Mouse (Mus musculus): ENCODE results near the gene Olfr1510. TPM values are rescaled to one million over a fixed set of nuclear protein-coding genes. Genes with fewer than 3 reads are reported as not detected.
"Not testable (repeated sequence)": the region's sequence is repeated elsewhere in the genome, so short reads cannot be mapped to it uniquely, and the experiment has no call there.

Gene Olfr1510
- polyA plus RNA-seq (2015; fragmentation: Nextera tagmentation; extraction: Ambion mirVana) = not detected in 2 replicates

DNA sequence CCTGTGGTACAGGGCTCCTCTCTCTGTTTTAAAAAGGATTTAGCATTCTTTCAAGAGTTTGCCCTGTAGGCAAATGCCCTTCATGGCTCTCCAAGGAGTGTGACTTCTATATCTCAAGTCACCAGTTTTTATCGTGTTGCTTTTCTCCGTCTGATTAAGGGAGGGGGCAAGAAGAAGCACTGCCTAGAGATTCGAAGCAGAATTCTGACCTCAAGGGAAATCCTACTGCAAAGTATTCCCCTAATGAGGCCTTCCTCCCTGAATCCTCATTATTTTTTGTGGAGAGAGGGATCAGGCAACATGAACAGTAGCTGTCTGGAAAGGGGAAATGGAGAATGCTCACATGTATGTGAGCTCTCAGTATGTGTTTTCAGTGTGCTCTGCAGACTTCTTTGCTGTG is at the start of gene Olfr1510:
Gene Olfr1510 (minus strand): TSS at position 101 of the 400 bp plus-strand sequence.
- 92% methylated on average over 3 of the region's 3 CpGs for WGBS
- no peaks in the 10 kb centered on the region for H3K36me3 ChIP-seq (ENCODE audit: control insufficient read depth, insufficient read depth)
- ATAC-seq = no peak
- no peaks in the 10 kb centered on the region for H3K27me3 ChIP-seq (replicated peaks; ENCODE audit: control insufficient read depth, insufficient read depth, low read length)
- no peaks in the 10 kb centered on the region for H3K4me1 ChIP-seq (replicated peaks; ENCODE audit: control insufficient read depth, insufficient read depth, low read length)
- H3K4me3 ChIP-seq (replicated peaks; ENCODE audit: low read length) = no peak within 1 kb of the TSS
- no peak within 1 kb of the TSS for H3K4me2 ChIP-seq (ENCODE audit: low read length)
- no peak within 1 kb of the TSS for H3K9ac ChIP-seq (replicated peaks; ENCODE audit: low read depth, low read length)
- no peaks in the 10 kb centered on the region for H3K9me3 ChIP-seq (ENCODE audit: control insufficient read depth, low read length)
- H3K27ac ChIP-seq (ENCODE audit: low read length) = no peak within 1 kb of the TSS

DNA sequence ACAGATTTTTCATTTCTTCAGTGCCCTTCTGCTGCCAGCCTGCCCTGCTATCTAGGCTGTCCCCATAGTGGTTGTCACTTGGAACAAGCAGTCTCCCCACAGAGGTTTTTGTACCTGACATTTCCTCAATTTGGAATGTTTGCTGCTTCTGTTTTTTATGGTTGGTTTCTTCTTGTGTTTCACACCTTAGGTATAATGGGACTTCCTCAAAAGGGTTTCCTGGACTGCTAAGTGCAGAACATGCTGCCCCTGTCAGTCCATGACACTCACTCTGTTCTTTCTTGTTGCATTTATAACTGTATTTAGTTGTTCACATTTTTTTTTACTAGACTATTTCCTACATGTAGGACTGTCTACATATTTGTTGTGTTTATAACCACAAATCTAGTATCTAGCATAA is 47.8 kb upstream of the Olfr1510 start:
- H3K27ac ChIP-seq (ENCODE audit: low read length) = no peak overlapping the region
- no peak overlapping the region for H3K9ac ChIP-seq (replicated peaks; ENCODE audit: low read depth, low read length)
- no peak for ATAC-seq
- no peaks in the 10 kb centered on the region for H3K4me1 ChIP-seq (replicated peaks; ENCODE audit: control insufficient read depth, insufficient read depth, low read length)
- H3K4me2 ChIP-seq (ENCODE audit: low read length) = no peak overlapping the region
- no peaks in the 10 kb centered on the region; the same call in 1 of the 2 replicates for H3K9me3 ChIP-seq (ENCODE audit: control insufficient read depth, low read length)
- no peak overlapping the region for H3K4me3 ChIP-seq (replicated peaks; ENCODE audit: low read length)
- H3K27me3 ChIP-seq (replicated peaks; ENCODE audit: control insufficient read depth, insufficient read depth, low read length) = no peaks in the 10 kb centered on the region
- H3K36me3 ChIP-seq (ENCODE audit: control insufficient read depth, insufficient read depth) = no peaks in the 10 kb centered on the region

DNA sequence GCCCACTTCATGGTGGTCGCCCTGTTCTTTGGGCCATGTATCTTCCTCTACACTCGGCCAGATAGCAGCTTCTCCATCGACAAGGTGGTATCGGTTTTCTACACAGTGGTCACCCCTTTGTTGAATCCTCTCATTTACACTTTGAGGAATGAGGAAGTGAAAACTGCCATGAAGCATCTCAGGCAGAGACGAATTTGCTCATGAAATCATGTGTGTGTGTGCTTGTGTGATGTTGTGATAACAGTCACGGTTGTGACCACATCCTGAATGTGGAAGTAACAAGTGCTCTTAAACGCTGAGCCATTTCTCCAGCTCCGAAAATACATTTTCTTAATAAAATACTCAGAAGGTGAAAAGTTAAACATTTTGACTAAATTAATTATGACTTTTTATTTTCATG is 37.0 kb upstream of the Olfr1510 start:
- Histone ChIP-seq H3K27me3 (replicated peaks; ENCODE audit: control insufficient read depth, insufficient read depth, low read length) (no peaks in the 10 kb centered on the region), H3K4me2 (ENCODE audit: low read length) (no peak overlapping the region), H3K36me3 (ENCODE audit: control insufficient read depth, insufficient read depth) (no peaks in the 10 kb centered on the region), H3K4me3 (replicated peaks; ENCODE audit: low read length) (no peak overlapping the region), H3K4me1 (replicated peaks; ENCODE audit: control insufficient read depth, insufficient read depth, low read length) (no peaks in the 10 kb centered on the region), H3K9me3 (ENCODE audit: control insufficient read depth, low read length) (no peaks in the 10 kb centered on the region), H3K27ac (ENCODE audit: low read length) (no peak overlapping the region), H3K9ac (replicated peaks; ENCODE audit: low read depth, low read length) (no peak overlapping the region)
- ATAC-seq = no peak
- 90% methylated on average over 8 of the region's 8 CpGs for WGBS

DNA sequence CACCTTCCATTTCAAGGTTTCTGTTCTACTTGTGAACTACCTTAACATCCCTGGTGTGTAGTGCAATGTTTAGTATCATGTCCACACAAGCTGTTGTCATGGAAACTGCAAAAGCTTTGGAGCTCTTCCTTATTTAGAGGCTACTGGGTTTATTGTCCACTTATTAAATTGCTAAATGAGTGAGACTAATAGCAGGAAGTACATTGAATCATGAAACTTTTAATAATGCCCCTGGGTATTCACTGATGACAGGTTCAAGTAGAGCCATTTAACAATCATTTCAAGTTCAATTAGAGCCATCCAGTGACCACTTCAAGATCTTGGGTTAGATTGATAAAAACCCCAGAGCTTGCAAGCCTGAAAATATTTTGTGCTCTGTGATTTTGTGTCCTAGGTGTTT is 28.5 kb upstream of the Olfr1510 start, which contains the start of gene Olfr1509:
Gene Olfr1509 (plus strand): TSS at position 301 of the 400 bp plus-strand sequence.
- Histone ChIP-seq H3K4me1 (replicated peaks; ENCODE audit: control insufficient read depth, insufficient read depth, low read length) (no peaks in the 10 kb centered on the region), H3K9me3 (ENCODE audit: control insufficient read depth, low read length) (no peaks in the 10 kb centered on the region), H3K9ac (replicated peaks; ENCODE audit: low read depth, low read length) (no peak within 1 kb of the TSS), H3K4me3 (replicated peaks; ENCODE audit: low read length) (no peak within 1 kb of the TSS), H3K4me2 (ENCODE audit: low read length) (no peak within 1 kb of the TSS), H3K36me3 (ENCODE audit: control insufficient read depth, insufficient read depth) (no peaks in the 10 kb centered on the region), H3K27me3 (replicated peaks; ENCODE audit: control insufficient read depth, insufficient read depth, low read length) (no peaks in the 10 kb centered on the region), H3K27ac (ENCODE audit: low read length) (no peak within 1 kb of the TSS)
- no peak for ATAC-seq

DNA sequence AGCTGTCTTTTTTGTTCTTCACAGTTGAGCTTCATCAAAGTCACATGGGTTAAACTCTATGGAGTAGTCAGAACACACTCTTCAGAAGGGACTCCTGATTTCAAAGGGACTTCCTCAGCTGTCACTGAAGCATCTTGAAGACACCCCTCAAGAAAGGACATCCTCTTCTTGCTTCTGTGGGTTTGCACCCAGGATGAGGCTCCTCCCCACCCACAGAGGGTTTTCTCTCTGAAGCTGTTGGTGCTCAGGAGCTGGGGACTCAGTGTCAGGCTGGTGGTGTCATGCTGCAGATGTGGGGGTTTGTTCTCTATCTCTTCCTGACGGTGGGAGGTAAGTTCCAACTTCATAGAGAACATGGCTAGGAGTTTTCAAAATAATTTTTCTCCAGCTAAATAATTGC is 13.5 kb upstream of the Olfr1510 start:
- ATAC-seq = no peak
- Histone ChIP-seq H3K27ac (ENCODE audit: low read length) (no peak overlapping the region), H3K4me2 (ENCODE audit: low read length) (no peak overlapping the region), H3K9ac (replicated peaks; ENCODE audit: low read depth, low read length) (no peak overlapping the region), H3K9me3 (ENCODE audit: control insufficient read depth, low read length) (no peaks in the 10 kb centered on the region), H3K36me3 (ENCODE audit: control insufficient read depth, insufficient read depth) (no peaks in the 10 kb centered on the region), H3K4me1 (replicated peaks; ENCODE audit: control insufficient read depth, insufficient read depth, low read length) (no peaks in the 10 kb centered on the region), H3K4me3 (replicated peaks; ENCODE audit: low read length) (no peak overlapping the region), H3K27me3 (replicated peaks; ENCODE audit: control insufficient read depth, insufficient read depth, low read length) (no peaks in the 10 kb centered on the region)
- 94% methylated on average over 1 of the region's 1 CpGs for WGBS

DNA sequence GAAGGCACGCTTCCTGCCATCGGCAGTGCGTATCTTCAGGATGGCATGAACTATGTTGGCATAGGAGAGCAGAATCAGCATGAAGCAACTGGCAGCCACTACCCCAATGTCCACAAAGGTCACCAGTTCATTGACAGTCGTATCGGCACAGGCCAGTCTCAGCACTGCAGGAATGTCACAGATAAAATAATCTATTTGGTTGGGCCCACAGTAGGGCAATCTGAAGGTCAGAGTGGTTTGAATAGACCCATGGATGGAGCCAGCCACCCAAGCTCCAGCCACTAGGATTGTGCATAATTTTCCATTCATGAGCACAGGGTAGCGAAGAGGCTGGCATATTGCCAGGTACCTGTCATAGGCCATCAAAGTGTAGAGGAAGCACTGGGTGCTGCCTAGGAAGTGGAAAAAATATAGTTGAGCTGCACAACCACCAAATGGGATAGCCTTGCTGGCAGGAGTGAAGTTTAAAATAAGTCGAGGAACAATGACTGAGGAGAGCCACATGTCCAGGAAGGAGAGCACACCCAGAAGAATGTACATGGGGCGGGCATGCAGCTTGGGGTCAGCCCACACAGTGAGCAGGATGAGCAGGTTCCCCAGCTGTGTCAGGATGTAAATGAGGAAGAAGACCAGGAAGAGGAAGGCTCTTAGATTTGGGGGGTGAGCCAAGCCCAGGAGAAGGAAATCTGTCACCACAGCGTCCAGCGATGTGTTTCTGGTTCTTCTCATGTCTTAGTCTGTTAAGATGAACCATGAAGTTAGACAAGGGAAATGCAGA is 3.8 kb downstream of the Olfr1510 start:
- not testable (repeated sequence) for H3K9ac ChIP-seq (replicated peaks; ENCODE audit: low read depth, low read length); H3K27ac ChIP-seq (ENCODE audit: low read length); H3K36me3 ChIP-seq (ENCODE audit: control insufficient read depth, insufficient read depth); H3K4me1 ChIP-seq (replicated peaks; ENCODE audit: control insufficient read depth, insufficient read depth, low read length); H3K27me3 ChIP-seq (replicated peaks; ENCODE audit: control insufficient read depth, insufficient read depth, low read length); H3K4me2 ChIP-seq (ENCODE audit: low read length); H3K9me3 ChIP-seq (ENCODE audit: control insufficient read depth, low read length); ATAC-seq; H3K4me3 ChIP-seq (replicated peaks; ENCODE audit: low read length)
- 84% methylated on average over 7 of the region's 10 CpGs for WGBS

DNA sequence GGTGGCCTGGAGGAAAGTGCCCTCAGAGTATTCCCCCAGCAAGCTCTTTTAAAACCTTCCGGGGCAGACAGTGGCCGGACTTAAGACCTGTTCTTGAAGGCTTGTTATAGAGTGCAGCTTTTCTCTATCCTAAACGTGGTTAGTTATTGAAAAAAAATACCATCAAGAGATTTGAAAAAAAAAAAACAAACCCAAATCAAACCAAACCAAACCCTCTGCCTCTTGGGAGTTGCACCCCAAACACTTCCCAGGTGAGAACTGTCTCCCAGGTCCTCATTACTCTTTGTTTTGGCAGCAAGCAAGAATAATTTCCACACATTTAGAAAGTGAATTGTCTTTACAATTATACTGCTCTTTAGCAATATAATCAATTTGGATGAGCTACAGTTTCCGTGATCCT is 16.9 kb downstream of the Olfr1510 start, which contains the start of gene Olfr1511:
Gene Olfr1511 (minus strand): TSS at position 101 of the 400 bp plus-strand sequence.
- Histone ChIP-seq H3K27me3 (replicated peaks; ENCODE audit: control insufficient read depth, insufficient read depth, low read length) (no peaks in the 10 kb centered on the region), H3K4me3 (replicated peaks; ENCODE audit: low read length) (no peak within 1 kb of the TSS), H3K9ac (replicated peaks; ENCODE audit: low read depth, low read length) (no peak within 1 kb of the TSS), H3K36me3 (ENCODE audit: control insufficient read depth, insufficient read depth) (no peaks in the 10 kb centered on the region), H3K4me2 (ENCODE audit: low read length) (no peak within 1 kb of the TSS), H3K4me1 (replicated peaks; ENCODE audit: control insufficient read depth, insufficient read depth, low read length) (no peaks in the 10 kb centered on the region), H3K9me3 (ENCODE audit: control insufficient read depth, low read length) (no peaks in the 10 kb centered on the region), H3K27ac (ENCODE audit: low read length) (no peak within 1 kb of the TSS)
- ATAC-seq = no peak
- 84% methylated on average over 4 of the region's 4 CpGs for WGBS

DNA sequence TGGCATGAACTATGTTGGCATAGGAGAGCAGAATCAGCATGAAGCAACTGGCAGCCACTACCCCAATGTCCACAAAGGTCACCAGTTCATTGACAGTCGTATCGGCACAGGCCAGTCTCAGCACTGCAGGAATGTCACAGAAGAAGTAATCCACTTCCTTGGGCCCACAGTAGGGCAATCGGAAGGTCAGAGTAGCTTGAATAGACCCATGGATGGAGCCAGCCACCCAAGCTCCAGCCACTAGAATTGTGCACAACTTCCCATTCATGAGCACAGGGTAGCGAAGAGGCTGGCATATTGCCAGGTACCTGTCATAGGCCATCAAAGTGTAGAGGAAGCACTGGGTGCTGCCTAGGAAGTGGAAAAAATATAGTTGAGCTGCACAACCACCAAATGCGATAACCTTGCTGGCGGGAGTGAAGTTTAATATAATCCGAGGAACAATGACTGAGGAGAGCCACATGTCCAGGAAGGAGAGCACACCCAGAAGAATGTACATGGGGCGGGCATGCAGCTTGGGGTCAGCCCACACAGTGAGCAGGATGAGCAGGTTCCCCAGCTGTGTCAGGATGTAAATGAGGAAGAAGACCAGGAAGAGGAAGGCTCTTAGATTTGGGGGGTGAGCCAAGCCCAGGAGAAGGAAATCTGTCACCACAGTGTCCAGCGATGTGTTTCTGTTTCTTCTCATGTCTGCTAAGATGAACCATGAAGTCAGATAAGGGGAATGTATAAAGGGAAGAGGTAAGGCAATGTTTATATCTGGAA is 23.9 kb downstream of the Olfr1510 start:
- H3K4me3 ChIP-seq (replicated peaks; ENCODE audit: low read length); H3K9ac ChIP-seq (replicated peaks; ENCODE audit: low read depth, low read length); H3K9me3 ChIP-seq (ENCODE audit: control insufficient read depth, low read length); H3K4me2 ChIP-seq (ENCODE audit: low read length); ATAC-seq; H3K27me3 ChIP-seq (replicated peaks; ENCODE audit: control insufficient read depth, insufficient read depth, low read length); H3K27ac ChIP-seq (ENCODE audit: low read length); H3K4me1 ChIP-seq (replicated peaks; ENCODE audit: control insufficient read depth, insufficient read depth, low read length); H3K36me3 ChIP-seq (ENCODE audit: control insufficient read depth, insufficient read depth): not testable (repeated sequence)
- WGBS = 90% methylated on average over 9 of the region's 9 CpGs

DNA sequence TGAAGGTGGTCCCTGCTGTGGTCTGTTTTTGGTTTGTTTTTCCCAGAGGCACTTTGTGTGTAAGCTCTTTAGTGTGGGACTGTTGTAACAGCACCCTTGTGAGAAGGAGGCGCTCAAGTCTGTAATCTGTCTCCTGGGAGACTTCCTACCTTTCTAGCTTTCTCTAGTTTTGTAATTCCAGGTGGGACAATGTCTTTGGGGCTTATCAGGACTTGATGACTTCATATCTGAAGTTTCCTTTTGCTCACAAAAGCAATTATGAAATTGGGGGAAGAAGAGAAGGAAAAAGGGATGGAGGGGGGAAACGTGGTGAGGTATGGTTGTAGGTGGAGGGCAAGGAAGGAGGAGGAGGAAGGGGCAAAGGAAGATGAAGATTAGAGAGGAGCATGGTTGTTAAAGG is 35.1 kb downstream of the Olfr1510 start, which contains the start of gene Olfr1512:
Gene Olfr1512 (minus strand): TSS at position 101 of the 400 bp plus-strand sequence.
- Histone ChIP-seq H3K27ac (ENCODE audit: low read length) (no peak within 1 kb of the TSS), H3K27me3 (replicated peaks; ENCODE audit: control insufficient read depth, insufficient read depth, low read length) (no peaks in the 10 kb centered on the region), H3K36me3 (ENCODE audit: control insufficient read depth, insufficient read depth) (no peaks in the 10 kb centered on the region), H3K9me3 (ENCODE audit: control insufficient read depth, low read length) (no peaks in the 10 kb centered on the region), H3K4me1 (replicated peaks; ENCODE audit: control insufficient read depth, insufficient read depth, low read length) (no peaks in the 10 kb centered on the region), H3K4me2 (ENCODE audit: low read length) (no peak within 1 kb of the TSS), H3K9ac (replicated peaks; ENCODE audit: low read depth, low read length) (no peak within 1 kb of the TSS), H3K4me3 (replicated peaks; ENCODE audit: low read length) (no peak within 1 kb of the TSS)
- ATAC-seq = no peak
- 76% methylated on average over 2 of the region's 2 CpGs for WGBS

All from forebrain, embryonic 16.5 days (tissue).